Mouse (Mus musculus) embryo, embryonic 9.5 days (tissue): Measurements from ENCODE around the gene Olfr285.
A peak's percentile ranks its signal among the peaks of the same experiment; 100 is the strongest.

Experiments
- DNase-seq: peaks from one replicate; pipeline ENCODE4 v3.0.0-alpha.2; 2017; ENCODE audit errors: extremely low spot score

The Olfr285 gene

DNA sequence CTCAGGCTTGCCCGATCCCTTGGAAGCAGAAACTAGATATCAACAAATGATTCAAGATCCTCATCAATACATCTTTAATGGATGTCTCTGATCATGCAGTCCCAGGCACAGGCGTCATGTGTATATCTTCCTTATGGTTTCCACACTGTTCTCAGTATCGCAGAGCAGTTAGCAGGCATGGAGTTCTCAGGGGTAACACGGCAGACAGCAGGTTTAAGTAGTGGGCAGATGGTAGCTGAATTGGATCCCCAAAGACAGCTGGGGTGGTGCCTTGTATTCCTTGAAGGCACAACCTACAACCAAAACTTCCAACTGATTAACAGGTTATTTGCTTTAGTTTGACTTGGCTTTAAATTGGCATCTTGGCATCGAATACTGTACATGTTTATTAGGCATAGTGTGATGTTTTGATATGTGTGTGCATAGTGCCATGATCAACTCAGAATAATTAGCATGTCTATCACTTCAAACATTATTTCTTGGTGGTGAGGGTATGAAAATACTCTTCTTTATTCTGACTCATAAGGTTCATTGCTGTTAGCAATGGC is at the start of gene Olfr285:
TSS of gene Olfr285 (minus strand) at position 177 of the 548 bp plus-strand sequence.
- no peak for DNase-seq

DNA sequence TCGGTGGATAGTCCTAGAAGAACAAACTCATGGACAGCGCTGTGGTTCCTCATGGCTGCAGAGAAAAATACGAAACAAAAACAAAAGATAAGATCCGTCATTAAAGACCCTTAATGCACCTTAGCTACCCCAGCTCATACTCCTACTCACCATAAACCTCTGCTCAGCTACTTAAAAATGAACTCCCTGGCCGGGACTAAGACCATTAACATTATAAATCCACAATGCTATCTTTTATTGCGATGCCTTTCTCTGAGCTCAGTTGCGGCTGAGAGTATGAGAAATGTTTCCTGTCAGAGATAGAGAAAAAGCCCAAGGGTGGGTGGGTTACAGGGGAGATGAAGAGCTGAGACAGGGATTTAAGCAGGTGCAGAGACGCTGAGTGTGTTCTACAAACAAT is 23.7 kb upstream of the Olfr285 start, which contains the start of gene Olfr284:
TSS of gene Olfr284 (minus strand) at position 101 of the 400 bp plus-strand sequence.
- no peak for DNase-seq

DNA sequence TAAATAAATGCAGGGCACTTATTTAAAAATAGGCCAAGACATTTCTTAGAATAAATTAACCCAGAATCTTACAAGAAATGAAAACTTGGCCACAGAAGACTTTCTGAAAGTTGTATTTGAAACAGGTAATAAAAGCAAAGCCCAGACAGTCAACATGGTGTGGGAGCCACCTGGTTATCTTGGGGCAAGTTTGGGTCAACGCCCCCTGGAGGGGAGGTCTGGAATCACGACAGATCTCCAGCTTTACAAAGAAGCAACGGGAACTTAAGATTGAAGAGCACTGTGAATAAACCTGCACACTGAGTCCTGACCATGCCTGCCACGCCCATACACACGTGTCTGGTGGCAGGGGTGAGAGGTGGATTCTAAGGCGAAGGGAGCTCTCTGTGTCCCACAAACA is 1.4 kb downstream of the Olfr285 start:
- DNase-seq: no peak

DNA sequence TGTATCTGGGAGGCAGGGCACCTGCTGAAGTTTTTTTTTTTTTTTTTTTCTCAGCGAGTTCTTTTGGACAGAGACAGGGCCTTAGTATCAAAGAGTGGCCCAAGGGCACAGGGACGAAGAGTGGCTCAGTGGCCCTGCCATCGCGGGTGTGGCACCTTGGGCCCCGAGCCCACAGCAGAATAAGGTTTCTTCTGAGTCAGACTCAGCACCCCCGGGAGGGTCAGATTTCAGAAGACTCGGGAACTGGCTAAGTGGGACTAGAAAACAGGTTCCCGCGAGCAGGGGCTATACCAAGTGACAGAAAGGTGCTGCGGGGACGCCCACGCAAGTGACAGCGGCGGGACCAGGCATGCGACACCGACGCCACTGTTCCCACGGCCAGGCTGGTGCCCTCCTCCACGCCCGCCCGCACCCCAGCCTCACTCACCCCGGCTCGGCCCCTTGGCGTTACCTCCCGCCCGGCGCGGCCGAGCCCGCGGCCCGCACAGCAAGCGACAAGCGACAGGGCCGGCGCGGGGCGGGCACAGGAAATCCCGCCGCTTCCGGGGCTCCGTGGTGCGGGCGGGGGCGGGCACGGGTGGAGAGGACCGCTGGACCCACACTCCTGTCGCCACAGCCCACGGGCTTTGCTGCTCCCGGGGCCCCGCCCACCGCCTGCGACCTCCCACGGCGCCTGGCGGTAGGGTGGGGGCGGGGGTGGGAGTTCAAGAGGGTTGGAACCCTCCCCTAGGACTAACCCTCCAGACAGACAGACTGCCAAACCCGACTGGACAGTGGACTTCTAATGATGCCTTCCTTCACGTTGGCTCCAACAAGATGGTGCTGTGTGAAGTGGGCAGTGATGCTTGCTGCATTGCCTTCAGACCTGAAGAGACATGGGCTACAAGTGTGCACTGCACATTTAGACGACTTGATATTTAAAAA is 21.3 kb downstream of the Olfr285 start, which contains the start of gene Zfp641:
TSS of gene Zfp641 (minus strand) at position 534 of the 924 bp plus-strand sequence.
- peak; percentile 21 for DNase-seq

DNA sequence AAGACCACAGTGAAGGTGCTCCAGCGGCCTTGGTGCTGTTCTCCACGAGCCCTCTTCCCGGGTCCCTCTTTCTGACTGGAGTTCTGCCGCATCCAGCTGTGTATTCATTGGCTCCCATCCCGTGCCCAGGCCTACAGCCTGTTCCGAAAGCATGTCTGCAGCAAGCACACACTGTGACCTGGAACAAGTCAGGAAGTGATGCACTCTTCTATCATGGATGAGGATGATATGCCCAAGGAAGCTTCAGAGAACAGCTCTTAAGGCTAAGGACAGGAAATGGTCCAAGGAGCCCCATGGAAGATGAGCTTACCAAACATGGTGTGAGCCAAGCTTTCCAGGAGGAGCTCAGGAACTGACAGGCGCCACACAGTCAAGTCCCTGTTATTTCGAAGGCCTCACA is 23.5 kb downstream of the Olfr285 start:
- no peak for DNase-seq

DNA sequence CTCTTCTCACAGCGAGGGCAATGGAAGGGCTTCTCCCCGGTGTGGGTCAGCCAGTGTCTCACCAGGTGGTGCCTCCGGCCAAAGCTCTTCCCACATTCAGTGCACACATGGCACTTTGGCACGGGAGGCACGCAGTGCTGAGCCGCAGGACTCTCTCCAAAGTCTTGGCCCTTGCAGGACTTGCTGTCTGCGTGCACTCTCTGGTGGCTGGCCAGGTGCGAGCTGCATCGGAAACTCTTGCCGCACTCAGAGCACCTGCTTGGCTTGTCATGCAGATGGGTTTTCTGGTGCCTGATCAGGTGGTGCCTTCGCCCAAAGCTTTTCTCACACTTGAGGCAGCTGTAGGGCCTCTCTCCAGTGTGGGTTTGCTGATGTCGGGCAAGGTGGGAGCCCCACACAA is 28.6 kb downstream of the Olfr285 start:
- no peak for DNase-seq

DNA sequence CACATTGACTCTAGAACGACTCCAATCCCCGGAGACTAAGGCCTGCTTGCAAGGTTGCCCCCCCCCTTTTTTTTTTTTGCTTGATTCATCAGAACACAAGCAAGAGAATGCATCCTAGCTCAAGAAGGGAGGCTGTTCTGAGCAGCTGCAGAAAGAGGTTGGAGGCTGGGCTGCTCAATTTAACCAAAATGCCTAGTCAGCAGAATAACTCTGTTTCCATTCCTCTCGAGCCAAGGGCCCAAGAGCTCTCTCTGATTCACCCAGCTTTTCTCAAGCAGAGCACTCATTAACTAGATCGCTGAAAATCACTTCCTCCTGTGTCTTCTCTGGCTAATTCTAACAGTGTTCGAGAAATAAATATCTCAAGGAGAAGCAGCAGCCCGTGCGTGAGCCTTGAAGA is 30.7 kb downstream of the Olfr285 start:
- no peak for DNase-seq
